Mouse (Mus musculus) kidney, adult 2 months (tissue): ENCODE results near the gene Sh3bp4.

Source experiments
- CTCF ChIP-seq: fragments of 200-500 bp; conservative IDR thresholded peaks from 2 replicates; pipeline ENCODE4 v1.5.1; 2011; ENCODE audit warnings: low read depth, mild to moderate bottlenecking, control low read depth, low read length, moderate library complexity, mixed read lengths; ENCODE audit not compliant: insufficient read depth, insufficient read length
- POLR2A ChIP-seq: fragments of 200-500 bp; IDR thresholded peaks from one replicate; pipeline ENCODE4 v1.6.1; 2011; ENCODE audit warnings: low read depth, low read length, control low read depth

DNA sequence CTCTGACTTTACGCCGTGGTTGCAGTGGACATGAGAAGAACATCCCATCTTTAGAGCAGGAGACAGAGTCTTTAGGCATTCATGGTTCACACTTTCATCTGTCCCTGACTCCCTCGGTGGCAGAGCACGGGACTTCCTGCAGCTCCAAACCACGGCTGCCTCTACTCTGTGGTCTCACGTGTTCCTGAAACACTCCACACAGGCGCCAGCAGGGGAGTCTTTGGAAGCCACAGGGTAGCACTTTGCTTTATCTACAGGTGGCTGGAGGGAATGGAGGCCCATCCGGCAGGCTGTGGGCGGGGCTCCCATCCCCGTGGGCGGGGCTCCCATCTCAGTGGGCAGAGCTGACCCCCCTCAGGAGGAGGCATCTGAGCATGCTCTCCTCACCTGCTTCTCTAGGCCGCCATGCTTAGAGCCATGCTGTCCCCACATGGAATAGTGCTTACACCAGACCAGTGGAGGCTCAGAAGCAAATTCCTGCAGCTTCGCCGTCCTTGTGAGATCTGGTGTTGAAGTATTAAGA, 60.9 kb downstream of the Sh3bp4 start:
- TF ChIP-seq POLR2A (no peak), CTCF (no peak)
